Mouse (Mus musculus) spleen, adult 2 months (tissue): ENCODE measurements around the gene Podn.

Source experiments
- CTCF ChIP-seq: fragments of 200-500 bp; IDR thresholded peaks from 2 replicates; pipeline ENCODE4 v1.5.1; 2011; ENCODE audit warnings: mild to moderate bottlenecking, inconsistent platforms; ENCODE audit not compliant: insufficient read depth, insufficient read length, insufficient replicate concordance; ENCODE audit errors: extremely low read depth
- POLR2A ChIP-seq: fragments of 200-500 bp; IDR thresholded peaks from 2 replicates; pipeline ENCODE4 v1.6.1; 2011; ENCODE audit warnings: low read depth, low read length, inconsistent platforms

GRCm38 (mm10) chr4:108109728-108110127, 13.5 kb upstream of the Podn start:
- no peak for TF ChIP-seq CTCF
- TF ChIP-seq POLR2A = no peak
